Comparison of ENCODE assay signal across 18 mouse cellular contexts in genomic region chr1:132647958-132648357, GRCm38 (mm10).
DNase-seq lines count a peak whose midpoint lies in the region; ATAC-seq and TF ChIP-seq lines count a peak whose summit lies in the region.
"Had no signal": no experiment of that assay in that cellular context is flagged by ENCODE, and none has a peak within 500 bp of the region (broad histone marks: within the 10 kb centered on the region; RNA-seq: fewer than 3 reads in every experiment).

No protein-coding gene starts in this region.

- H3K4me1 ChIP-seq in intestine, embryonic 15.5 days (replicated peaks): no peaks in the 10 kb centered on the region
- H3K4me1 ChIP-seq in intestine, postnatal 0 days (replicated peaks; ENCODE audit: control insufficient read depth, insufficient read depth, low read length): no peaks in the 10 kb centered on the region
- peaks cover 16% of the 10 kb centered on the region; the same call in 1 of the 2 replicates for H3K4me1 ChIP-seq in liver, postnatal 0 days (ENCODE audit: insufficient read depth)
- no peaks in the 10 kb centered on the region for H3K4me1 ChIP-seq in liver, embryonic 12.5 days
- H3K4me1 ChIP-seq in intestine, embryonic 16.5 days (ENCODE audit: control insufficient read depth, insufficient read depth, low read length): peaks cover 3% of the 10 kb centered on the region; the same call in 1 of the 2 replicates
- H3K4me1 ChIP-seq: embryonic facial prominence, embryonic 12.5 days had no signal

- no peak overlapping the region for H3K27ac ChIP-seq in intestine, embryonic 15.5 days
- H3K27ac ChIP-seq in intestine, postnatal 0 days (ENCODE audit: low read depth, low read length): no peak overlapping the region
- no peak overlapping the region for H3K27ac ChIP-seq in liver, postnatal 0 days (ENCODE audit: low read depth)
- no peak overlapping the region for H3K27ac ChIP-seq in liver, embryonic 12.5 days
- H3K27ac ChIP-seq in intestine, embryonic 16.5 days (ENCODE audit: low read length): no peak overlapping the region
- H3K27ac ChIP-seq: embryonic facial prominence, embryonic 12.5 days; hindbrain, embryonic 10.5 days; limb, embryonic 15.5 days; midbrain, embryonic 12.5 days had no signal

- H3K36me3 ChIP-seq in intestine, embryonic 15.5 days: no peaks in the 10 kb centered on the region
- no peaks in the 10 kb centered on the region for H3K36me3 ChIP-seq in intestine, postnatal 0 days (ENCODE audit: control insufficient read depth, insufficient read depth)
- H3K36me3 ChIP-seq in liver, postnatal 0 days (replicated peaks; ENCODE audit: insufficient read depth, low read length): no peaks in the 10 kb centered on the region
- no peaks in the 10 kb centered on the region for H3K36me3 ChIP-seq in liver, embryonic 12.5 days
- H3K36me3 ChIP-seq in intestine, embryonic 16.5 days (ENCODE audit: control insufficient read depth, insufficient read depth, low read length): no peaks in the 10 kb centered on the region
- H3K36me3 ChIP-seq: embryonic facial prominence, embryonic 12.5 days; hindbrain, embryonic 10.5 days; limb, embryonic 15.5 days; midbrain, embryonic 12.5 days had no signal

- WGBS in intestine, embryonic 15.5 days: 40% methylated on average over 6 of the region's 6 CpGs
- 26% methylated on average over 6 of the region's 6 CpGs for WGBS in intestine, postnatal 0 days
- 46% methylated on average over 6 of the region's 6 CpGs for WGBS in liver, postnatal 0 days (ENCODE audit: insufficient replicate concordance)
- 48% methylated on average over 6 of the region's 6 CpGs for WGBS in liver, embryonic 12.5 days (ENCODE audit: insufficient replicate concordance)
- 36% methylated on average over 6 of the region's 6 CpGs for WGBS in intestine, embryonic 16.5 days

- no peak overlapping the region for H3K4me3 ChIP-seq in intestine, embryonic 15.5 days (replicated peaks)
- no peak overlapping the region for H3K4me3 ChIP-seq in intestine, postnatal 0 days (ENCODE audit: low read depth, low read length)
- H3K4me3 ChIP-seq in liver, postnatal 0 days (ENCODE audit: low read depth, low read length): no peak overlapping the region
- no peak overlapping the region for H3K4me3 ChIP-seq in liver, embryonic 12.5 days
- no peak overlapping the region for H3K4me3 ChIP-seq in intestine, embryonic 16.5 days (ENCODE audit: low read length)
- H3K4me3 ChIP-seq: embryonic facial prominence, embryonic 12.5 days; hindbrain, embryonic 10.5 days; limb, embryonic 15.5 days; midbrain, embryonic 12.5 days had no signal

- H3K9ac ChIP-seq in intestine, embryonic 15.5 days: no peak overlapping the region
- no peak overlapping the region for H3K9ac ChIP-seq in intestine, postnatal 0 days (ENCODE audit: low read depth, low read length)
- no peak overlapping the region for H3K9ac ChIP-seq in liver, postnatal 0 days (replicated peaks)
- H3K9ac ChIP-seq in liver, embryonic 12.5 days: no peak overlapping the region
- no peak overlapping the region for H3K9ac ChIP-seq in intestine, embryonic 16.5 days (ENCODE audit: low read depth, low read length)
- H3K9ac ChIP-seq: embryonic facial prominence, embryonic 12.5 days; limb, embryonic 15.5 days; midbrain, embryonic 12.5 days had no signal

- TF ChIP-seq EP300 in liver, postnatal 0 days (IDR thresholded peaks at IDR 0.05; ENCODE audit: low read depth): no peak

- peak; percentile 25 for DNase-seq in liver, postnatal 0 days
- peak; percentile 47 for DNase-seq in kidney, postnatal 14 days
- no peak for DNase-seq in B cell, adult 2 months
- DNase-seq: adrenal gland, postnatal 25 days; cerebellum, adult 18-20 months; layer of hippocampus, postnatal 36 days; lung, adult 2 months; retina, postnatal 1 day; thymus, postnatal 36 days had no signal

- H3K4me2 ChIP-seq in intestine, embryonic 15.5 days (replicated peaks): no peak overlapping the region
- no peak overlapping the region for H3K4me2 ChIP-seq in intestine, postnatal 0 days (replicated peaks; ENCODE audit: low read depth)
- H3K4me2 ChIP-seq in liver, postnatal 0 days (ENCODE audit: low read depth, low read length): no peak overlapping the region
- no peak overlapping the region for H3K4me2 ChIP-seq in liver, embryonic 12.5 days
- no peak overlapping the region for H3K4me2 ChIP-seq in intestine, embryonic 16.5 days (ENCODE audit: low read depth, low read length)
- H3K4me2 ChIP-seq: embryonic facial prominence, embryonic 12.5 days; limb, embryonic 15.5 days; midbrain, embryonic 12.5 days had no signal

- ATAC-seq in intestine, embryonic 15.5 days: peak; percentile 62
- no peak for ATAC-seq in intestine, postnatal 0 days
- no peak for ATAC-seq in liver, postnatal 0 days
- no peak for ATAC-seq in liver, embryonic 12.5 days
- peak; percentile 52 for ATAC-seq in intestine, embryonic 16.5 days
- ATAC-seq: Patski had no signal

- H3K27me3 ChIP-seq in intestine, embryonic 15.5 days (replicated peaks): no peaks in the 10 kb centered on the region
- H3K27me3 ChIP-seq in intestine, postnatal 0 days (replicated peaks; ENCODE audit: control insufficient read depth, insufficient read depth, low read length): no peaks in the 10 kb centered on the region
- no peaks in the 10 kb centered on the region for H3K27me3 ChIP-seq in liver, postnatal 0 days (ENCODE audit: insufficient read depth, low read length)
- H3K27me3 ChIP-seq in liver, embryonic 12.5 days (replicated peaks): peaks cover 10% of the 10 kb centered on the region; the same call in 1 of the 2 replicates
- peaks cover 4% of the 10 kb centered on the region; the same call in 1 of the 2 replicates for H3K27me3 ChIP-seq in intestine, embryonic 16.5 days (replicated peaks; ENCODE audit: control insufficient read depth, insufficient read depth, low read length)
- H3K27me3 ChIP-seq: embryonic facial prominence, embryonic 12.5 days; limb, embryonic 15.5 days; midbrain, embryonic 12.5 days; Patski had no signal

- TF ChIP-seq CTCF in intestine, postnatal 0 days (IDR thresholded peaks at IDR 0.05; ENCODE audit: low read depth): no peak
- no peak for TF ChIP-seq CTCF in liver, postnatal 0 days (IDR thresholded peaks at IDR 0.05; ENCODE audit: low read depth)

- H3K9me3 ChIP-seq in intestine, embryonic 15.5 days: no peaks in the 10 kb centered on the region
- H3K9me3 ChIP-seq in intestine, postnatal 0 days (ENCODE audit: control insufficient read depth): no peaks in the 10 kb centered on the region
- H3K9me3 ChIP-seq in liver, postnatal 0 days (ENCODE audit: low read length): no peaks in the 10 kb centered on the region
- no peaks in the 10 kb centered on the region for H3K9me3 ChIP-seq in liver, embryonic 12.5 days (replicated peaks)
- H3K9me3 ChIP-seq in intestine, embryonic 16.5 days (ENCODE audit: control insufficient read depth, low read length): no peaks in the 10 kb centered on the region
- H3K9me3 ChIP-seq: embryonic facial prominence, embryonic 12.5 days; hindbrain, embryonic 10.5 days; limb, embryonic 15.5 days; midbrain, embryonic 12.5 days had no signal

Comparison
In these comparisons a context has a peak if more than half of its experiments do, and no peak if none do; other contexts are left out.
1. ATAC-seq: peak in intestine, embryonic 15.5 days (single experiment) and intestine, embryonic 16.5 days (single experiment); none in intestine, postnatal 0 days (single experiment), liver, postnatal 0 days (single experiment) and liver, embryonic 12.5 days (single experiment).
2. DNase-seq: peak in liver, postnatal 0 days (single experiment) and kidney, postnatal 14 days (single experiment); none in B cell, adult 2 months (0 of 2).